Mouse (Mus musculus): Measurements from ENCODE around the gene Mapk1ip1l.

DNA sequence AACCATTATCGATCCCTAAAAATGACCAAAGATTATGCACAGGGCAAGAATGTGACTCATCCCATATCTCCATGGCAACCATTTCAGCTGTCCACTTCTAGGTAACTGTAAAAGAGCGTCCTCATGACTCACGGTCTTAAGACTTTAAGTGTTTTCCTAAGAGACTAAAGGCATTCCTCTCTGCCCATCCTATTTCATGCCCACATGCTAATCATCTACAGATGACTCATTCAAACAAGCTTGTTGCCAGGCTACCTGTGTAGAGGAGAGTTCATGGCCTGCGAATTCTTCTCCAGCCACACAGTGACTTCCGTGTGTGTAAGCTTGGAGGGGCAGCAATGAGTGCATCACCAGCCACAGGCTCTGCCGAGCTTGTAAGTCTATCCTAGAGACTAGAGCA lies 73.6 kb downstream of the Mapk1ip1l start:
- no peak for TF ChIP-seq CTCF (IDR thresholded peaks at IDR 0.05; ENCODE audit: low read depth)
- TF ChIP-seq EP300 (IDR thresholded peaks at IDR 0.05; ENCODE audit: low read depth): no peak

All from liver, embryonic 14.5 days (tissue).